Mouse (Mus musculus) kidney, adult 18-20 months (tissue): ENCODE measurements around the gene Sgk2.

Experiments
- DNase-seq: peaks from one replicate; pipeline ENCODE4 v3.0.0; 2021

Gene Sgk2

DNA sequence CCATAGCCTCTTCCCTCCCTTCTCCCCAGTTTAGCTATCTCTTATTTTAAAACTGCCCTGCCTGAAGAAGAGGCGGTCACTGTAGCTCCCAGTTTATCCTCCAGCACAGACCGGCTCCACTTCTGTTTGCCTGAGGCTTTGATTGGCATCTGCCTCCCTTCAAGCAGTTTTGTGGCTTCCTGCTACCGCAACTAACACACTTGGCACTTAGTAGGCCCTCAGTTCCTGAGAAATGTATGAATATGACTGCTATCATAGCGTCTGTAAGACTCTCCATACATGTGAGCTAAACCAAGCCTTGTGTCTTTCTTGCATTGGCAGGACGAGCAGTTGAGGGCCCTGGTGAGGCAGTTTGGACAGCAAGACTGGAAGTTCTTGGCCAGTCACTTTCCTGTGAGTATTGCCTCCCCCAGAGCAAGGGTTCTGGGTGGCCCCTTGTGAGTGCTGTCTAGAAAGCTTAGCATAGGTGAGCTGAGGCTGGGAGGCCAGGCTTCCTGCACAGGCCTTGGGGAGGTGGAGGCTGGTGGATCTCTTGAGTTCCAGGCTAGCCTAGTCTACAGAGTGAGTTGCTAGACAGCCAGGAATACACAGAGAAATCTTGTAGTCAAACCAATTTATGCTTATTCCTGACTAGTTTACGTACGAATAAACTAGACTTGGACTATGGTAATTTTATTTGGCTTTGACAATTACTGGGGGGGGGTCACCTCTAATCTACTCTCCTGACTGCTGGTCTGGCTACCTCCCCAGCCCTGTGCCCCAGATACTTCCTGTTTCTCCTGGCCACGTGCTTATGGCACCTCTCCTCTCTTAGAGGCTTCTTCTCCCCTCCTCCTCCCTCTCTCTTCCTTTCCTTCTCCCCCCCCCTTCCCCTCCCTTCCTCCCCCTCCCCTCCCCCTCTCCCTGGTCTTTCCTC, 74.3 kb downstream of the Sgk2 start:
- DNase-seq, result no peak

DNA sequence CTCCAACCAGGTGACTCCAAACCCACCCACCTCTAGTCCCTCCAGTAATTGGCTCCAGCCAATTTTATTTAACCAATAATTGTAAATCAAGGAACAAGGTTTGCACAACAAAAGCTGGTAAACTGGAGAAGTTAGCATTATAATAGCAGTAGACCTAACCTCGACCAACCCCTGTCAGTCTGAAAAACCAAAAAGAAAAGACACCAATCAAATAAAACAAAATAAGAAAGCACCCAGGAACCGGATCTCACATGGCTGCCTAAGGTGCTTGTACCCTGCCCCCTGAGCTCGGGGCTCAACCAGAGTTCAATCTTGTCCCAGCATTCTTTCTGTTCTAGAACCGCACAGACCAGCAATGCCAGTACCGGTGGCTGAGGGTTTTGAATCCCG, 75.0 kb downstream of the Sgk2 start:
- no peak for DNase-seq
